Mouse (Mus musculus) cortical plate, adult 2 months (tissue): ENCODE data around the gene Olfr545.

Source experiments
- CTCF ChIP-seq: fragments of 200-500 bp; IDR thresholded peaks from 2 replicates; pipeline ENCODE4 v1.5.1; 2011; ENCODE audit warnings: mild to moderate bottlenecking, control low read depth, low read length; ENCODE audit not compliant: insufficient read depth; ENCODE audit errors: extremely low read depth
- POLR2A ChIP-seq: fragments of 200-500 bp; IDR thresholded peaks from 2 replicates; pipeline ENCODE4 v1.6.1; 2011; ENCODE audit warnings: mild to moderate bottlenecking, low read length, control low read depth; ENCODE audit not compliant: insufficient read depth; ENCODE audit errors: extremely low read depth

GRCm38 (mm10) chr7:102480821-102481220, 18.6 kb downstream of the Olfr545 start:
- TF ChIP-seq CTCF, result no peak
- TF ChIP-seq POLR2A, result no peak
